Mouse (Mus musculus) activated CD4-positive, CD25-positive, alpha-beta regulatory T cell, adult 4 months (primary cell): ENCODE measurements around the gene Prnp. TPM values are rescaled to one million over a fixed set of nuclear protein-coding genes. Genes with fewer than 3 reads are reported as not detected.

ENCODE experiments used
- ATAC-seq: one replicate; pipeline ENCODE4 v1.8.0; 2017
- polyA plus RNA-seq, 2 experiments: library from polyadenylated mRNA; unstranded; fragments of 100-300 nt; shearing (Covaris generic); gene quantifications; one replicate each; pipeline ENCODE4 v1.2.1; 2017

Prnp gene
- polyA plus RNA-seq, 2 experiments from 2014 or later = 7.7 to 12.0 TPM

DNA sequence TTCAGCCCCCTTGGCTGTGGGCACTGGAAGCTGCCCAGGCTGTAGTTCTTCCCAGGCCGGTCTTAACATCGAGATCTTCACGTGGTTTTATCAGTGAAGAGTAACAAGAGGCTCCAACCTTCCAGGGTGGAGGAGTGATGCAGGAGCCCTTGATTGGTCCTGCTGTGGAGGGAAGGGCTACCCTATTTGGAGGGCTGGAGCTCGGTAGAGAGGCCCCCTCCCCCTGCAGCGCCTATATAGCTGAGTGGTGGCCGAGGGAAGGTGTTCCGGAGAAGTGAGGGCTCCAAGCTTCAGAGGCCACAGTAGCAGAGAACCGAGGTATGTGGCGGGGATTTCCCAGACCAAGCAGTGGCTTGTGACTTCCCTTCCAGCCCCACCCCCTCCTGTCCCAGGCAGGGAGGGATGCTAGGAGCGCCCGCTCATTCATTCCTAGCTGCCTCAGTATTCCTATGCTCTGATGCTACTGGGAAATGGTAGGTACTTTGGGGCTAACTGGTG is 40.9 kb downstream of the Prnp start, which contains the start of gene Prnd:
Gene Prnd (plus strand): TSS at position 264 of the 498 bp plus-strand sequence.
- ATAC-seq = peak; percentile 85

DNA sequence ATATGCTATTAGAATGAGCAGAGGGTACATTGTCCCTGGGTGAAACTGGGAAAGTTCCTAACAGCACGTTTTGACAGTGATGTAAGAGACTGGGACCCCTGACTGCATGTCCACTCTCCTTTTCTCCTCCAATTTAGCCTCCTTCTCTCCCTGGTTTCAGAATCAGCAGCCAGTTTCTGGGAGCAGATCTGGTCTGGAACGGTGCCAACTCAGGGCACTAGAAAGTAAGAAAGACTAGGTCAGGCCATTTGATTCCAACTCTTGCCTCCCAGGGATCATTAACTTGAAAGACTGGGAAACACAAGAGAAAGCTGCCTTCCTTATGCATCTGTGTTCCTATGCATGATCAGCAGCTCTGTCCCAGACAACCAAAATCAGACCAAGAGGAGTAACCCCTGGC is 42.7 kb downstream of the Prnp start:
- ATAC-seq = no peak

GRCm38 (mm10) chr2:131952961-131953538 is 43.3 kb downstream of the Prnp start:
- ATAC-seq = no peak

- no peak for ATAC-seq
These were observed 44.0 kb downstream of the Prnp start for GRCm38 (mm10) chr2:131953711-131954110.

DNA sequence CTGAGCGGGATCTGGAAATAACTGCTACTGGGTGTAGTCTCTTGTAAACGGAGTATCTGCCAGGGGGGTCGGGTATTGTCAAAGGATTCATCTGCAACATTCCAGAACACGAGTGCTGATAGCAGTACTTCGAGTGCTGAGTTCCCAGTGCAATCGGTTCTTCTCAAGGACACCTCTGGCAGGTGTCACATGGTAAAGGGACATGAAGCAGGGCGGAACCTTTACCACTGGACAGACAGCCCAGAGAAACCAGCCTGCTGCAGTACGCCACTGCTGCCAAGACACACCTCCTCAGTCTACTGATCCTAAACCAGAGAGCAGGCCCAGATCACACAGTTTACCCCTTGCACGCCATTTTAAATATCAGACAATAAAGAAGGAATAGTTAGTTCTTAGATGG is 45.1 kb downstream of the Prnp start:
- ATAC-seq = no peak

DNA sequence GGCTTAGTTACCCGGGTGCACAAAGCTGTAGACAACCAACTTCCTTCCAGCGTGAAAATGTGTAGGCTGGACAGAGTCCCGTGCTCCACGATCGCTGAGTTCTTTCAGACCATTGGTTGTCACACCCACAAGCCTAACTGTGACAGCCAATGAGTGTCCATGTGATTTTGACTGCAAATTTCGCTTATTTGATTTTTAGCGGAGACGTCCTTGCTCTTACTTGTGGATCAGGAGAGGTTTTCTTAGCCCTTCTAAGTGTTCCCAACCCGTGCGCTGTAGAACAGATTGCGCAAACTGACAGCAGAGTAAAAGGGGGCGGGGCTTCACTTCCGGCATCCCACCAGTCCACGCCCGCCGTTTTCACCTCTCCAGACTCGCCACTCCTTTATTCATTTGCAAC is 45.5 kb downstream of the Prnp start:
- ATAC-seq = peak; percentile 58

DNA sequence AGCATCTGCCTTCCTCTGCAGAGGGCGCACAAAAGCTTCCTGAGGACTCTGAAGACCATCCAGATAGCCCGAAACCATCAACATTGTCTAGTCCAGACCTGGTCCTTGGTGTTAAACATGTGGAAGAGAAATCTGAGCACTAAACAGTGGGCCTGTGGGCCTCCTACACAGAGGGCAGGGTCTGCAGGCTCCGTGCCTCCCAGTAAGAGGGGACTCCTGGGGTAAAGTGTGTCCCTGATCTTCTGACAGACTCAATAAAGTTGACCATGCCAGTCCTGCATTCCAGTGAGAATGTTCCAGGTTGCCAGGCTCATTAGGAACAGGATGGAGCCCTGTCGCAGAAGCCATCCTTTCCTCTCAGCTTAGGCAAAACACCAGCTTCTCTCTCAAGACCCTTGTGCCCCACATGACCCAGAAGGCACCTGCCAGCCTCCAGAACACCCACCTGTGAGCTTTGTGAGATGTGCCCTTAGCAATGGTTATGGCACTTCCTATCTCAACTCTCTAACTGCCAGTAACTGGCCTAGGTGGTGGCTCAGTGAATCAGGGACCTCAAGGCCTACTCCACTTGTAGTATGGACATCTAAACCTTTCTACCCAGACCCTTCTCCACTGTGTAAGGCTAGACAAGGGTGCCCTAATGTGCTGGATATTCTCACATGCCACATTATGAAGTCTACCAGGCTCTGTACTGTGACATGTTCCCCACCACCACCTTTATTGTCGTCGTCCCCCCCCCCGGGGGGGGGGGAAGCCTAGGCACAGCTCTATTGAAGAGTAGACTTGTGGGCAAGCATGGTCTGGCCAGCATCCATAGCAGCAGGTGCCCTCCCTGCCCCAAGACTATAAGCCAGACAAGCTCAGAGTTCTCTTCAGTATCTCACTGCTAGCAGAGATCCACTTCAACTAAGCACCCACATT is 46.9 kb downstream of the Prnp start:
- ATAC-seq = no peak

GRCm38 (mm10) chr2:131957731-131958222 is 48.0 kb downstream of the Prnp start:
- ATAC-seq = no peak

GRCm38 (mm10) chr2:131961671-131962070 is 51.9 kb downstream of the Prnp start:
- ATAC-seq = no peak

GRCm38 (mm10) chr2:131970597-131970996 is 60.9 kb downstream of the Prnp start:
- ATAC-seq = no peak

DNA sequence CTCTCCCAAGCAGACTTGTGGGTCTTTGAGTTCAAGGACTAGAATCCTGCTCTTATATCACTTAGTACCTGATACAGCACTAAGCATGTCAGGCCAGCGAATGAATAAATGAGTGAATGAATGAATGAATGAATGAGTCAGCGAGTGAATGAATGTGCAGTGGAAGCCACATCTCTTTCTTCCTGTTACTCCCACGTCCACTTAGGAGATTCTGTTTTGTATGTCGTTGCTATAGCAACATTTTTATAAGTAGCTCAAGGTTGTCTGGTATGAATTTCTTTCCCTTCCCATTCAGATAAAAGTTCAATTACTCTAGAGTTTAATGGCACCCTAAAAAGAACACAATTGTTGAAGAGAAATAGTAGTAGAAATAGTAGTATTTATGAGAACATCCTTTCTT is 61.4 kb downstream of the Prnp start:
- no peak for ATAC-seq

DNA sequence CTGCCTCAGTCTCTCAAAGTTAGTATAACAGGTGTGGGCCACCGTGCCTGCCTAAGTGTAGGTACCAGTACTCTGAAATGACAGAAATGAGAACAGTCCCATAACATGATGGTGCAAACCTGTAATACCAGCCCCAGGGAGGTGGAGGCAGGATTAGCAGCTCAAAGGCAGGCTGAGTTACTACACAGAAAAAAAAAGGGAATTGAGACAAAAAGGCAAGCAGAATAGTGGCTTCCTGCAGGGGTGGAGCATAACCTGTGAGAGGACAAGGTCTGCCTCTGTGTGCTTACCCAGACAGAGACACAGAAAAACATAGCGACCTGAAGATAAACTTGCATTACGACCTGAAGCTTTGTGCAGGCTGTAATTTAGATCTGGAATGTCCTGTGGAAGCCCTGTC is 66.9 kb downstream of the Prnp start:
- ATAC-seq = no peak

- ATAC-seq = no peak
These were observed 71.1 kb downstream of the Prnp start for GRCm38 (mm10) chr2:131980866-131981265.

GRCm38 (mm10) chr2:131982546-131983196 is 72.9 kb downstream of the Prnp start:
- peak; percentile 93 for ATAC-seq

- ATAC-seq = no peak
These were observed 78.2 kb downstream of the Prnp start for GRCm38 (mm10) chr2:131987950-131988349.

Other genes starting within 250 kb of the Prnp start
- not detected for gene Erv3, start 50.2 kb upstream of the Prnp start, polyA plus RNA-seq
- not detected for gene Prn, start within 50 bp of the Prnp start, polyA plus RNA-seq
- gene Prnd, start 40.9 kb downstream of the Prnp start, polyA plus RNA-seq = under 1 TPM; 0.11 to 0.36 TPM
- 10 to 100 TPM; 59.8 to 83.1 TPM for gene Rassf2, start 120.3 kb downstream of the Prnp start, polyA plus RNA-seq
- 10 to 100 TPM in 1 of 2 experiments, 1 to 10 TPM in 1; 9.8 to 11.1 TPM for gene Slc23a2, start 235.2 kb downstream of the Prnp start, polyA plus RNA-seq